Mouse (Mus musculus): ENCODE data around the gene Slamf9. TPM values are rescaled to one million over a fixed set of nuclear protein-coding genes. Genes with fewer than 3 reads are reported as not detected.

Gene Slamf9
- total RNA-seq, 1 experiment from 2014 or later = 1.2 TPM

GRCm38 (mm10) chr1:172490261-172490661, 15.1 kb downstream of the Slamf9 start:
- DNase-seq = peak; percentile 90

GRCm38 (mm10) chr1:172492047-172492446, 16.9 kb downstream of the Slamf9 start:
- DNase-seq = no peak

- DNase-seq = no peak
Observed at GRCm38 (mm10) chr1:172493516-172493915, 18.4 kb downstream of the Slamf9 start.

GRCm38 (mm10) chr1:172496030-172496429, 20.9 kb downstream of the Slamf9 start:
- DNase-seq = no peak

- DNase-seq = no peak
Observed at GRCm38 (mm10) chr1:172497428-172497827, 22.3 kb downstream of the Slamf9 start.

GRCm38 (mm10) chr1:172499765-172500441, 24.7 kb downstream of the Slamf9 start, which contains the start of gene Tagln2:
Tagln2 (plus strand) TSS chr1:172500047.
- peak; percentile 90 for DNase-seq

- peak; percentile 88 for DNase-seq
Observed at GRCm38 (mm10) chr1:172500451-172501370, 25.6 kb downstream of the Slamf9 start.

GRCm38 (mm10) chr1:172501371-172502144, 26.4 kb downstream of the Slamf9 start:
- peak; percentile 73 for DNase-seq

GRCm38 (mm10) chr1:172502145-172503110, 27.3 kb downstream of the Slamf9 start:
- DNase-seq = no peak

- DNase-seq = peak; percentile 61
Observed at GRCm38 (mm10) chr1:172503111-172503997, 28.2 kb downstream of the Slamf9 start.

- no peak for DNase-seq
Observed at GRCm38 (mm10) chr1:172504756-172505155, 29.6 kb downstream of the Slamf9 start.

- DNase-seq = no peak
Observed at GRCm38 (mm10) chr1:172507001-172507400, 31.8 kb downstream of the Slamf9 start.

- DNase-seq = no peak
Observed at GRCm38 (mm10) chr1:172507701-172508100, 32.5 kb downstream of the Slamf9 start.

GRCm38 (mm10) chr1:172508172-172508571, 33.0 kb downstream of the Slamf9 start:
- DNase-seq = no peak

GRCm38 (mm10) chr1:172509235-172509634, 34.1 kb downstream of the Slamf9 start:
- DNase-seq = no peak

- DNase-seq = no peak
Observed at GRCm38 (mm10) chr1:172509983-172510382, 34.8 kb downstream of the Slamf9 start.

- DNase-seq = no peak
Observed at GRCm38 (mm10) chr1:172510421-172510972, 35.3 kb downstream of the Slamf9 start.

GRCm38 (mm10) chr1:172512962-172513361, 37.8 kb downstream of the Slamf9 start:
- peak; percentile 82 for DNase-seq

GRCm38 (mm10) chr1:172513525-172514212, 38.5 kb downstream of the Slamf9 start:
- DNase-seq = peak; percentile 69

Measured in adrenal gland, postnatal 14 days (tissue).